Mouse (Mus musculus) cerebellum, adult 9-11 months (tissue): ENCODE data around the gene Trmo.
A peak's percentile ranks its signal among the peaks of the same experiment; 100 is the strongest.

Experiments
- DNase-seq: peaks from one replicate; pipeline ENCODE4 v3.0.0; 2022

Gene Trmo

GRCm38 (mm10) chr4:46389013-46389611, at the start of gene Trmo:
Gene Trmo (minus strand): TSS chr4:46389437.
- DNase-seq, result peak; percentile 93

DNA sequence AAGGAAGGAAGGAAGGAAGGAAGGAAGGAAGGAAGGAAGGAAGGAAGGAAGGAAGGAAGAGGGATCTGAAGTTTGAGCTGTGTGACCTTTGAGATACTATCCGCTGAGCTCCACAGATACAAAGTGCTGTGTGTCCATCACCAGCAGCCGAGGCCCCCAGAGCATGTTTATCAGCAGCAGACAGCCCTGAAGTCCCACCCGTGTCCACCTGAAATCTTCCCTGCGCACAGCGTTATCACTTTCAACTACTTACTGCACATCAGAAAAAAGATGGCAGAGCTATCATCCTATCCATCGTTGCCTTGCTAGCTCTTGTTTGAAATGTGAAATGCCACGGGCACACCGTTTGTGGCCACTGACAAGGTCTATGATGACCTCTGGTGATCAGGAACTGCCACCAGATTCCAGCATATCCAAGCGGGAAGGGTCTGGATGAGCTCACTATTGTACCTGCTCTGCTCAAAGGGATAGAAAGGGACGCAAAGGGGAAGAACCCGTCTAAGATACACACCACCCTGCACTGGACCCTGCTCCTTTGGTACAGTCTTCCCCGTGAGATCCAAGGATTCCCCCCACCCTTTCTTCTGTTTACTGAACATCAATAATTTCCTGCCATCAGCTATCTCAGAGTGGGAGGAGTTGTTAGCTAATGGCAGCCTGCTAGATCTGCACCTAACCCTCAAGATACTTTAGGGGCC, 43.3 kb upstream of the Trmo start:
- DNase-seq, result no peak

DNA sequence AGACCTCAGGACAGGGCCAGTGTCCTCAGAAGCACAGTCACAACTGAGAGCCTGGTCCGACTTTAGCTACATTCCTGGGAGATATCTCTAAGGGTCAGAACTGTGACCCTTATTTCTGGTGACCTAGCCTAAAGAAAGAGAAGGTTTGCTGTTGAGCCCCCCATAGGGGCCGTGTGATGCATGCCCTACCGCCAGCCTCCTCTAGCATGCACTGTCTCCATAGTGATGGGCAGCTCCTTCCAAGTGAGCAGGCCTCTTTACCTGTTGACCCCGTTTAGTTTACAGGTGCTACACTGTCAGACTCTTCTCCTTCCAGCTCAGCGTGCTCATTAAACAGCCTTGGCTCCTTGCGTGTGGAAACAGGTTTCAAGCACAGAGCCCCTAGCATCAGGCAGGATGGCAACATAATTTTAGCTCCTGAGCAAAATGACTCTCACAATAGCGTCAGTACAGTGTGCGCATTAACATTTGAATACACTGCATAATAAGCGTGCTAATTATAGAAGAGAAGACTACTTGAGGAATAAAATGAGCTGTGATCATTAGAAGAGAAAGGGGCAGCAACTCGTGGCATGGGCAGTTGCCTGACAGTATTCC, 39.8 kb upstream of the Trmo start:
- no peak for DNase-seq

DNA sequence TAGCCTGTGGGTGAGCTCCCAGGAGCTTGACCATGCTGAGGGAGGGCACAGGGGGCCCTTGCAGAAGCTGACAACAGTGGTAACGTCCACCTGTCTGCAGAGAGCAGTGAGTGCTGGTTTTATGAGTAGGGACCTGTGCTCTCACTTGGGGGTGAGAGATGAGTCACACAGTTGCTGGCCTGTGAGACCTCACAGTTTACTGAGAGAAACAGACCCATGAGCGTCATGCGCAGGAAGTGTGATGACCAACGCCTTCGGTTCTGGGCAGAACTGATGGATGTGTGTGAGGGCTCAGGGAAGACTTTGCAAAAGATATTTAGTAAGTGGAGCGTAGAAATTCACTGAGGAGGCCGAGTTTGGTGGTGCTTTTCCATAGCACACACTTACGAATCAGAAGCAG, 33.4 kb upstream of the Trmo start:
- no peak for DNase-seq

- no peak for DNase-seq
These were observed 29.6 kb upstream of the Trmo start for GRCm38 (mm10) chr4:46418851-46419250.

DNA sequence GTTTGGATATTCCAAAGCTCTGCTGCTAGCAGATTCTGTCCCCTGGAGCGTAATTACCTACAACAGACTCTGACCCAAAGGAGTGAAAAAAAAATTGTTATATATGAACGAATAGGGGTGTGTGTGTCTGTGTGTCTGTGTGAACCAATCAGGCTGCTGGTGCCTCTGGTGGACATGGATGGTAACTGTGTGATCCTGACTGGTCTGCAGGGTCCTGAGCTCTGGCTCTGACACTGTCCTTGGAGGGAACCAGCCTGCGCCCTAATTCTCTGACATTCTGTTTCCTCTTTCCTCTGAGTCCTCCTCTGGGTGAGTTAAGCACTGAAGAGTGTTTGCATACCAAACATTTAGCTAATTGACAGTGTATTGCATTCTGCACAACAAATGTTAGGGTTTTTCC, 28.3 kb upstream of the Trmo start:
- no peak for DNase-seq

- DNase-seq, result no peak
These were observed 24.2 kb upstream of the Trmo start, which contains the start of gene Hemgn for GRCm38 (mm10) chr4:46413406-46413805. Gene Hemgn (minus strand): TSS chr4:46413506.

GRCm38 (mm10) chr4:46412113-46412512, 22.9 kb upstream of the Trmo start:
- DNase-seq, result no peak

GRCm38 (mm10) chr4:46411489-46411888, 22.3 kb upstream of the Trmo start:
- no peak for DNase-seq

GRCm38 (mm10) chr4:46410677-46411076, 21.4 kb upstream of the Trmo start:
- no peak for DNase-seq

DNA sequence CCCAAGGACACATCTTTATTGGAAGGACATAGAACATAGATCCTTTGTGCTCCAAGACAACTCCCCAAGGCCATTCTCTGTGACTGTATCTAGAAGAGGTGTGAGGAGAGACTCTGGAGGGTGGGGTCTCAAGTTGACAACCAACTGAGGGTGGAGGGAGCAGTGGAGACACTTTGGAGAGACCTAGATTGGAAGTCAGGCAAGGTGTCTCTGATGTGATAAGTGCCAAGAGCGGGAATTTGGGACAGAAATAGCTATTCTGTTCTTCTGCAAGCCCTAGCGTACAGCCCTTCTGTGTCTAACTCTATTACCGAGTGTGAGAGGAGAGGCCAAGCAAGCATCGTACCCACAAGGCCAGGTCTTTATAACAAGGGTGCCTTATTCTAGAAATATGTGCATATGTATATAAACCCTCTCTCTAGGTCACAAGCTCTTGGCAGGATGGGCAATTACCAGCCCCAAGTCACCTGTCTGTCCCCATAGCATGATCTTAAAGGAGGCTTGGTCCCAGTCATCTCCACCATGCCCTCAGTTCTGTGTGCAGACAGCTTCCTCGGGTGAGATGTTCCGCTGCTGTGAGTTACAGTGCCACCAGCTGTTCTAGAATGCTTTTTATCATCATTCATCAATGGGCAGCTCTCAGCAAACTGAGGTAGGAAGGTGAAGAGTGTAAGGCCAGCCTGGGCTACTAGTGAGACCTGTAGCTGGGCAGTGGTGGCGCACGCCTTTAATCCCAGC, 17.9 kb upstream of the Trmo start:
- no peak for DNase-seq

DNA sequence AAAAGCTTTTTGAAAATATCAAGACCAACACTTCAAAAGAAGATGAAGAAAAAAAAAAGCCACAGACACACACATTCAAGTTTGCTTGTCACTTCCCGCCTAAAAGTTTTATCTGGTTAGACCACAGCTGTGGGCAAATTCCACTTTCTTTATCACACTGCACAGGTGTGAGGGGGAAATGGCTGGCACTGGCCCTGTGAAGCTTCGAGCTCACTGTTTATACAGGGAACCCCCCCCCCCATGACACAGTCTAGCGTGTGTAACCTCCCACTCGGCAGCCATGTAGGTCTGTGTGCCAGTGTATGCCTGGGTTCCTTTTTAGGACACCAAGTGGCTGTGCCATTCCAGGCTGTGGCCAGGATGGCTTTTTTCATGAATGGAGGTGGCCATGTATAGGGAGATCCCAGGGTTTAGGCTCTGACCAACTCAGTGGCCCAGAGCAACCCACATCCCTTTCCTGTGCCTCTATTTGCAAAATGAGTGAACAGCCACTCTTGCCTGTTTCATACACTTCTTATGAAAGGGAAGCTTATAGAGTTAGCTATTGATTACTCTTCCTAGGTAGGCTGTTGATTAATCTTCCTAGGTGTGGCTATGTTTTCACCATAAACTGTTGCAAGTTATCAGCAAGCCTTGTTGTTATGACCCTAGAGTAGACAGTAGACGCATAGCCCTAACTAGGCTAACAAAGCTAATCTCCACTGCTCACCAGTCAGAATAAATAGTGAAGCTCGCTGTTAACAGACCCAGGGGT, 15.0 kb upstream of the Trmo start:
- no peak for DNase-seq

GRCm38 (mm10) chr4:46398839-46399238, 9.6 kb upstream of the Trmo start:
- DNase-seq, result no peak

- DNase-seq, result no peak
These were observed 6.5 kb upstream of the Trmo start for GRCm38 (mm10) chr4:46395736-46396135.

- DNase-seq, result no peak
These were observed 5.2 kb upstream of the Trmo start for GRCm38 (mm10) chr4:46394388-46394787.

DNA sequence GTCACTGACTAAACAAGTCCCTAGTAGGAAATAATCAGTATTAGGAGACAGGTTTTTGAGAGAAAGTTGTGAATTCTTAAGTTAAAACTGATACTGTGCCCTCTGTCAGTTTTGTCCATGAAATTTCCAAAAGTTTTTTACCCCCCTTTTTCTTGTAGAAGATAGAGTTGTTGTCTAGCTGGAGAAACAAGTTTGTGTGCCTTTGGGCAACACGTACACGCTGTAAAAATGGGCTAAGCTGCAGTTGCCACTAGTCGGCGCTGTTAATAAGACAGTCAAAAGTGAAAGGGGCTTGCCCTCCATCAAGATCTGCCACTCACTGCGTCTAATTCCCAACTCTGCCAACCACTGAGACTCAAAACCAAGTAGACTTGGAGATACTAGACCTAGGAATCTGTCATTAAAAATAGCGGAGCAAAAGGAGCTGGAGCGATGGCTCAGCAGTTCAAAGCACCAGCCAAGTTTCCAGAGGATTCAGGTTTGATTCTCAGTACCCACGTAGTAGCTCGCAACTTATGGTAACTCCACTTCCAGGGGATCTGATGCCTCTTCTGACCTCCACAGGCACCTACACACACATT, 1.2 kb upstream of the Trmo start:
- peak; percentile 75 for DNase-seq

- DNase-seq, result no peak
These were observed 540 bp upstream of the Trmo start for GRCm38 (mm10) chr4:46389612-46390341.

DNA sequence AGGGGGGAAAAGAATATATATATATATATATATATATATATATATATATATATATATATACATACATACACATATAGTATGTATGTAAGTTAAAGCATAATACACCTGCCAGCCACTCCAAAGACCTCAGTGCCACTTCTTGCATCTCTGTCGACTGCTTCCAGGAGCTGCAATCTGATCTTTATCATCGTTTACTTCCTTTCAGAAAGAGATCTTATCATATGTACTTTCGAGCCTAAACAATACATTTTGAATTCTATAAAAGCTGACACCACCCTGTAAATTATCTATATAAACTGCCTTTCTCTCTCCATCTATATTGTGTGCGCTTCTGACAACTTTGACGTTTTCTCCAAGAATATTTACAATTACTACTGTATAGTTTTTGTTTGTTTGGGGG, 681 bp downstream of the Trmo start:
- DNase-seq, result no peak

DNA sequence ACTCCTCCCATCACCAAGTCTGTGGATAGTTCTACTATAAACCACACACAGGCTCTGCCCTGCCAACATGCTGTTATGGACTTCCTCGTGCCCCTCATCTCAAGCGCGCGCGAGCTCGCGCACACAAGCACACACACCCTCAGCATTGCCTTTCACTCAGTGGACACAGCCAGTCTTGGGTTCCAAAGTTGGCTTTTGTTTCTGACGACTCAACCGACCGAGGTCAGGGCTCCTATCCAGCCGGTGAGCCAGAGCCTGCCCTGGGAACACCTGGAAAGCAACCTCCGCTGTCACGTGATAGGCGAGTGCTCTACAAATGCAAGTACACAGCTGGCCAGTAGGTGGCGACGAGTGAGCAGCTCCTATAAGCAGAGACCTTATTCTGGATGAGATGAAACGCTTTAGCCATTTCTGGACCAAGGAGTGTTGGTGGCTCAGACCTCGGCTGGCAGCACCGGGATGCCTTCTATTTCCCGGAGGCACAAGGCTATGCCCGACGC, 14.3 kb downstream of the Trmo start:
- DNase-seq, result peak; percentile 88

DNA sequence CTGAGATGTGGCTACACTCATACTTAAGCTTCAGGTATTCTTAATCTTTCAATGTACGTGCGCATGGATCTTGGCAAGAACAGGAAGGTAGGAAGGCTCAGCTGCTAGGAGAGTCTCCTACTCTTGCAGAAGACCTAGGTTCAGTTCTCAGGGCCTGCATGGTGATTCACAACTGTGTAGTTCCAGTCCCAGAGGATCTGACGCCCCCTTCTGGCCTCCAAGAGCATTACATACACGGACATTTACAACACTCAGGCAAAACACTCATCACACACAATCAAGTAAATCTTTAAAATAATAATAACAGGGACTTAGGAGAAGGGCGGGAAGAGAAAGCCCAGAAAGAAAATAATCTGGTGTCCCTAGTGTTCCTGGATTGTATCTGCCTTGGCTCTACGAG, 14.8 kb downstream of the Trmo start:
- DNase-seq, result no peak

DNA sequence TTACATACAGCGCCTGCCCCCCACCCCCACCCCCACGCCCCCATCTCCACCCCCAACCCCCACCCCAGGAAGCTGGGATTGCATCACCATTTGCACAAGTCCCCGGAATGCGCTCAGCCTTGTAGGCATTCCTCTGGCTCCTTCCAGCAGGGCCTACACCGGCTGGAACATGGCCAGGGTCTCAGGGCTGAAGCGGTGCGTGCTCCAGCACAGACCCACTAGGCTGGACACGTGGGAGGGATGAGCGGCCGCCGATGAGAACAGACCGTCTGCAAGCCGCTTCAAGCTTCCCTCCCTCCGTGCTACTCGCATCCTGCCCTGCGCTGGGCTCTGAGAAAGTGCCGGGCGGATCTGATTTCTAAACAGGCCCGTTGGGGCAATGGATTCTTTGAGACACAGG, 18.2 kb downstream of the Trmo start:
- peak; percentile 30 for DNase-seq

DNA sequence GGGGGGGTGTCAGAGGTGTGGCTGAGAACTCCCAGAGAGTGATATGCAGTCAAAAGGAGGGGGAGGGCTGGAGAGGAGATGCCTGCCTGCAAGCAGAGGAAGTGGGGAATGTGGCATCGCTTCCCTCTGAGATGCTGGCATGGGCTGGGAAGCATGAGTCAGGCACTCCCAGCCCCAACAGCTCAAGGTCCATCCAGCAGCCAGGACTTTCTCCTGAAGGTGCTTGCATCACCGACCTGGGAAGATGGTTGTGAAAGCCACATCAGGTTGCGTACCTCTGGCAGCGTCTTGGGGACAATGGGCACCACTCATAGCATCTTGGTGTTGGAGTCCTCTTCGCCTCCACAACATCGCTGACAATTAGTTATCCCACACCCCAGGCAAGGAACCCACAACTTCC, 18.8 kb downstream of the Trmo start:
- no peak for DNase-seq
